ENCODE assay signal across 7 mouse cellular contexts in the genomic region with DNA sequence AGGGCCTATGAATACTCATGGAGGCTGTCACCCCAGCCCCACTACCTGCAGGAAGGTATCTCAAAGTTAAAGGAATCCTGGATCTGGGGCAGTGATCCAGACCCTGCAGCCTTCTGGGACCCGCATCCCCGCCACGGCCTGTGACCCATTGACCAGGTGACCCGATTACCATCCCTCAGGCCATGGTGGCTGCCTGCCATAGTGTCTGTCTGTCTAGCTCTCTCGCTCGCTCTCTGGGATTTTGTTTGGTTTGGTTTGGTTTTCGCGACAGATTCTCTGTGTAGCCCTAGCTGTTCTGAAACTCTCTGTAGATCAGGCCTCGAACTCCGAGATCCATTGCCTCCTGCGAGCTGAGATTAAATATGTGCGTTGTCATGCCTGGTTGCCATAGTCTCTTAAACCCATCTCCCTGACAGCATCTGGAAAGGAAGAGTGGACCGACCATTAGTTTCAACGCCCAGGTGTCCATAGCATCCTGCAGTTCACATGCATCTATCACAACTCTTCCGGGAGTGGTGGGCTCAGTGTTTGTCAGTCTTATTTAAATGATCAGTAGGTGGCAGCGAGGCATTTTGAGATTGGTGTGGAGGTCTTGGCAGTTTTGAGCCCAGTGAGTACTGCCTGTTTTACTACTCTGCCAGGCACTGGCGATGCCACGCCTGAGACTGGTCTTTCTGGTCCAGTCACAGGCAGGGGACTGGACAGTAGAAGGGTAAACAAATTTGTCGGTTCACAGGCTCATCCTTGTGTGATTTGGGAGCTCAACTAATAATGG. TPM values are rescaled to one million over a fixed set of nuclear protein-coding genes. Genes with fewer than 3 reads are reported as not detected.
DNase-seq lines count a peak whose midpoint lies in the region; ATAC-seq and TF ChIP-seq lines count a peak whose summit lies in the region.

No protein-coding gene starts in this region.

- 0 out of 2 replicates have a peak, but pooled peaks have one; percentile 36 for TF ChIP-seq POLR2A in embryonic fibroblast, embryonic 13.5 days (IDR thresholded peaks at IDR 0.05; ENCODE audit: low read depth, low read length)

- H3K27me3 ChIP-seq in intestine, postnatal 0 days (replicated peaks; ENCODE audit: control insufficient read depth, insufficient read depth, low read length), result no peaks in the 10 kb centered on the region
- no peaks in the 10 kb centered on the region for H3K27me3 ChIP-seq in midbrain, embryonic 14.5 days (ENCODE audit: control insufficient read depth, insufficient read depth, low read length)

- peaks cover 7% of the 10 kb centered on the region; the same call in 1 of the 2 replicates for H3K36me3 ChIP-seq in intestine, postnatal 0 days (ENCODE audit: control insufficient read depth, insufficient read depth)
- H3K36me3 ChIP-seq in midbrain, embryonic 14.5 days (ENCODE audit: control insufficient read depth, insufficient read depth, low read length), result peaks cover 28% of the 10 kb centered on the region

- intact Hi-C loops in left cerebral cortex, adult 2 months (cut with DNase I), result loop anchor here (1.0 kb wide), 2 partner anchors 14 to 99 kb away; partner anchors contain the start of gene 2510039O18Rik
- intact Hi-C loops in left cerebral cortex, postnatal 36 days (cut with DNase I), result no loop called here

- WGBS in intestine, postnatal 0 days, result 14% methylated on average over 19 of the region's 19 CpGs
- WGBS in midbrain, embryonic 14.5 days, result 20% methylated on average over 19 of the region's 19 CpGs

- no peak; the same call in 1 of the 2 replicates for TF ChIP-seq CTCF in left cerebral cortex, adult 2 months (IDR thresholded peaks at IDR 0.05)
- TF ChIP-seq CTCF in embryonic fibroblast, embryonic 13.5 days (IDR thresholded peaks at IDR 0.05; ENCODE audit: borderline replicate concordance, insufficient read depth, low read length), result no peak
- TF ChIP-seq CTCF in intestine, postnatal 0 days (IDR thresholded peaks at IDR 0.05; ENCODE audit: low read depth), result no peak

- ATAC-seq in intestine, postnatal 0 days, result peak; percentile 0; the same call in 1 of the 2 replicates
- ATAC-seq in midbrain, embryonic 14.5 days (ENCODE audit: low FRiP score, low TSS enrichment), result no peak

- peaks cover 10% of the 10 kb centered on the region for H3K4me1 ChIP-seq in embryonic fibroblast, embryonic 13.5 days (ENCODE audit: control insufficient read depth, insufficient read depth, low read length)
- H3K4me1 ChIP-seq in intestine, postnatal 0 days (replicated peaks; ENCODE audit: control insufficient read depth, insufficient read depth, low read length), result peaks cover 15% of the 10 kb centered on the region; the same call in 1 of the 2 replicates
- peaks cover 43% of the 10 kb centered on the region for H3K4me1 ChIP-seq in midbrain, embryonic 14.5 days (ENCODE audit: control insufficient read depth, insufficient read depth, low read length)

- H3K27ac ChIP-seq in left cerebral cortex, adult 2 months, result peak overlapping the region; percentile 87
- H3K27ac ChIP-seq in embryonic fibroblast, embryonic 13.5 days (ENCODE audit: insufficient read depth, low read length), result peak overlapping the region; percentile 97
- H3K27ac ChIP-seq in intestine, postnatal 0 days (ENCODE audit: low read depth, low read length), result peak overlapping the region; percentile 78
- H3K27ac ChIP-seq in midbrain, embryonic 14.5 days (replicated peaks; ENCODE audit: low read depth, low read length), result peak overlapping the region; percentile 91

- peak overlapping the region; percentile 92 for H3K4me2 ChIP-seq in intestine, postnatal 0 days (replicated peaks; ENCODE audit: low read depth)
- H3K4me2 ChIP-seq in midbrain, embryonic 14.5 days (ENCODE audit: low read length), result peak overlapping the region; percentile 94

- peak overlapping the region; percentile 92 for H3K4me3 ChIP-seq in left cerebral cortex, adult 2 months
- peak overlapping the region; percentile 74 for H3K4me3 ChIP-seq in embryonic fibroblast, embryonic 13.5 days (ENCODE audit: insufficient read depth, low read length)
- H3K4me3 ChIP-seq in intestine, postnatal 0 days (ENCODE audit: low read depth, low read length), result peak overlapping the region; percentile 80
- H3K4me3 ChIP-seq in midbrain, embryonic 14.5 days (replicated peaks; ENCODE audit: low read depth, low read length), result peak overlapping the region; percentile 91

- H3K9ac ChIP-seq in intestine, postnatal 0 days (ENCODE audit: low read depth, low read length), result peak overlapping the region; percentile 70
- peak overlapping the region; percentile 64 for H3K9ac ChIP-seq in midbrain, embryonic 14.5 days (replicated peaks; ENCODE audit: low read length)

- no peak for DNase-seq in left cerebral cortex, adult 2 months (ENCODE audit: extremely low spot score in 1 of 2, low spot score in 2 of 2)
- no peak for DNase-seq in left cerebral cortex, postnatal 36 days (ENCODE audit: low spot score in 2 of 2)
- DNase-seq in adipocyte (ENCODE audit: low spot score), result peak; percentile 70
- DNase-seq in midbrain, embryonic 14.5 days, result peak; percentile 32
- DNase-seq in frontal cortex, postnatal 25 days (ENCODE audit: low spot score in 2 of 2), result no peak

- no peaks in the 10 kb centered on the region for H3K9me3 ChIP-seq in intestine, postnatal 0 days (ENCODE audit: control insufficient read depth)
- H3K9me3 ChIP-seq in midbrain, embryonic 14.5 days (ENCODE audit: control insufficient read depth, low read length), result no peaks in the 10 kb centered on the region

RNA-seq across cellular contexts. Expression of gene Mthfr, which starts 0.6 kb away (rescaled TPM):
- total RNA-seq in left cerebral cortex, adult 2 months (2021), result 10 to 100 TPM; 30.7 to 32.0 TPM
- 10 to 100 TPM; 26.6 to 38.0 TPM for total RNA-seq in left cerebral cortex, postnatal 36 days (2021)
- polyA plus RNA-seq in embryonic fibroblast, embryonic 13.5 days (2011; ENCODE audit: insufficient read length, low read depth, missing spikeins), result 39.5 and 45.1 TPM in 2 replicates
- 11.7 and 12.6 TPM in 2 replicates for polyA plus RNA-seq in intestine, postnatal 0 days (2015; fragmentation: Nextera tagmentation; extraction: Ambion mirVana)
- polyA plus RNA-seq in midbrain, embryonic 14.5 days (2014; fragmentation: Nextera tagmentation; extraction: Ambion mirVana), result 16.9 and 25.4 TPM in 2 replicates

RNA-seq across cellular contexts. Expression of gene Clcn6, which starts 0.8 kb away (rescaled TPM):
- 10 to 100 TPM; 81.4 to 84.4 TPM for total RNA-seq in left cerebral cortex, adult 2 months (2021)
- total RNA-seq in left cerebral cortex, postnatal 36 days (2021), result 10 to 100 TPM; 77.1 to 79.7 TPM
- 11.8 and 13.2 TPM in 2 replicates for polyA plus RNA-seq in embryonic fibroblast, embryonic 13.5 days (2011; ENCODE audit: insufficient read length, low read depth, missing spikeins)
- 2.5 and 3.1 TPM in 2 replicates for polyA plus RNA-seq in intestine, postnatal 0 days (2015; fragmentation: Nextera tagmentation; extraction: Ambion mirVana)
- polyA plus RNA-seq in midbrain, embryonic 14.5 days (2014; fragmentation: Nextera tagmentation; extraction: Ambion mirVana), result 26.4 and 26.9 TPM in 2 replicates

RNA-seq across cellular contexts. Expression of gene Nppa, which starts 38.9 kb away (rescaled TPM):
- total RNA-seq in left cerebral cortex, adult 2 months (2021), result not detected
- total RNA-seq in left cerebral cortex, postnatal 36 days (2021), result not detected
- polyA plus RNA-seq in embryonic fibroblast, embryonic 13.5 days (2011; ENCODE audit: insufficient read length, low read depth, missing spikeins), result 1.4 TPM in 1 of 2 replicates, not detected in the other
- 1.4 TPM in 2 replicates for polyA plus RNA-seq in intestine, postnatal 0 days (2015; fragmentation: Nextera tagmentation; extraction: Ambion mirVana)
- polyA plus RNA-seq in midbrain, embryonic 14.5 days (2014; fragmentation: Nextera tagmentation; extraction: Ambion mirVana), result 2.9 and 4.1 TPM in 2 replicates

RNA-seq across cellular contexts. Expression of gene Agtrap, which starts 48.4 kb away (rescaled TPM):
- 10 to 100 TPM in 1 of 2 experiments, 1 to 10 TPM in 1; 6.6 to 10.2 TPM for total RNA-seq in left cerebral cortex, adult 2 months (2021)
- total RNA-seq in left cerebral cortex, postnatal 36 days (2021), result 1 to 10 TPM; 5.9 to 7.7 TPM
- polyA plus RNA-seq in embryonic fibroblast, embryonic 13.5 days (2011; ENCODE audit: insufficient read length, low read depth, missing spikeins), result 13.7 and 17.2 TPM in 2 replicates
- polyA plus RNA-seq in intestine, postnatal 0 days (2015; fragmentation: Nextera tagmentation; extraction: Ambion mirVana), result 27.7 and 31.3 TPM in 2 replicates
- polyA plus RNA-seq in midbrain, embryonic 14.5 days (2014; fragmentation: Nextera tagmentation; extraction: Ambion mirVana), result 3.7 and 6.3 TPM in 2 replicates

RNA-seq across cellular contexts. Expression of gene Nppb, which starts 53.9 kb away (rescaled TPM):
- total RNA-seq in left cerebral cortex, adult 2 months (2021), result not detected
- not detected for total RNA-seq in left cerebral cortex, postnatal 36 days (2021)
- 2.5 and 6.2 TPM in 2 replicates for polyA plus RNA-seq in embryonic fibroblast, embryonic 13.5 days (2011; ENCODE audit: insufficient read length, low read depth, missing spikeins)
- not detected in 2 replicates for polyA plus RNA-seq in intestine, postnatal 0 days (2015; fragmentation: Nextera tagmentation; extraction: Ambion mirVana)
- polyA plus RNA-seq in midbrain, embryonic 14.5 days (2014; fragmentation: Nextera tagmentation; extraction: Ambion mirVana), result not detected in 2 replicates

Comparison
In these comparisons a context has a peak if more than half of its experiments do, and no peak if none do; other contexts are left out.
1. DNase-seq: peak in adipocyte (single experiment) and midbrain, embryonic 14.5 days (single experiment); none in left cerebral cortex, adult 2 months (0 of 2), left cerebral cortex, postnatal 36 days (0 of 2) and frontal cortex, postnatal 25 days (0 of 2).
2. Peak in every context shown above with its lines, with median percentiles within 50 percentile points of each other: H3K27ac ChIP-seq and H3K4me3 ChIP-seq.